8 mouse cellular contexts compared by ENCODE assay signal in genomic region chr11:70074379-70075071, GRCm38 (mm10). TPM values are rescaled to one million over a fixed set of nuclear protein-coding genes. Genes with fewer than 3 reads are reported as not detected.
DNase-seq lines count a peak whose midpoint lies in the region; ATAC-seq and TF ChIP-seq lines count a peak whose summit lies in the region.

No protein-coding gene starts in this region.

- no peaks in the 10 kb centered on the region for H3K27me3 ChIP-seq in forebrain, postnatal 0 days (ENCODE audit: insufficient read depth, low read length)
- H3K27me3 ChIP-seq in hindbrain, embryonic 12.5 days, result no peaks in the 10 kb centered on the region

- H3K4me3 ChIP-seq in forebrain, postnatal 0 days (ENCODE audit: low read depth, low read length), result no peak overlapping the region
- no peak overlapping the region for H3K4me3 ChIP-seq in hindbrain, embryonic 12.5 days

- no peak overlapping the region for H3K4me2 ChIP-seq in forebrain, postnatal 0 days (ENCODE audit: low read depth)
- H3K4me2 ChIP-seq in hindbrain, embryonic 12.5 days (replicated peaks), result 0 out of 2 replicates have a peak overlapping the region, but pooled peaks have one; percentile 19

- no peaks in the 10 kb centered on the region for H3K9me3 ChIP-seq in forebrain, postnatal 0 days (ENCODE audit: low read length)
- no peaks in the 10 kb centered on the region for H3K9me3 ChIP-seq in hindbrain, embryonic 12.5 days (replicated peaks)

- H3K9ac ChIP-seq in forebrain, postnatal 0 days, result no peak overlapping the region
- H3K9ac ChIP-seq in hindbrain, embryonic 12.5 days, result no peak overlapping the region

- TF ChIP-seq CTCF in forebrain, postnatal 0 days (IDR thresholded peaks at IDR 0.05; ENCODE audit: low read depth), result peak; percentile 91

- 0 out of 2 replicates have a peak, but pooled peaks have one; percentile 42 for ATAC-seq in forebrain, postnatal 0 days
- no peak for ATAC-seq in hindbrain, embryonic 12.5 days (ENCODE audit: low FRiP score)

- no peaks in the 10 kb centered on the region for H3K4me1 ChIP-seq in forebrain, postnatal 0 days (ENCODE audit: insufficient read depth)
- no peaks in the 10 kb centered on the region for H3K4me1 ChIP-seq in hindbrain, embryonic 12.5 days

- DNase-seq in MEL-GATA-1-ER (ENCODE audit: extremely low read depth, low read depth), result peak; percentile 68
- DNase-seq in cerebellum, adult 11-12 months, result peak; percentile 48
- DNase-seq in forebrain, postnatal 0 days, result peak; percentile 86
- DNase-seq in layer of hippocampus, postnatal 36 days, result peak; percentile 66 to 67
- peak; percentile 81 for DNase-seq in lung, postnatal 25 days (ENCODE audit: low spot score)
- peak; percentile 51 for DNase-seq in retina, adult 2 months (ENCODE audit: low read depth, low spot score)
- peak; percentile 55 for DNase-seq in urinary bladder, adult 2 months (ENCODE audit: low spot score)

- H3K27ac ChIP-seq in forebrain, postnatal 0 days (ENCODE audit: low read depth, low read length), result no peak overlapping the region
- no peak overlapping the region for H3K27ac ChIP-seq in hindbrain, embryonic 12.5 days

- WGBS in forebrain, postnatal 0 days, result 38% methylated on average over 17 of the region's 17 CpGs
- WGBS in hindbrain, embryonic 12.5 days, result 39% methylated on average over 17 of the region's 17 CpGs

- no peaks in the 10 kb centered on the region for H3K36me3 ChIP-seq in forebrain, postnatal 0 days (ENCODE audit: insufficient read depth)
- no peaks in the 10 kb centered on the region for H3K36me3 ChIP-seq in hindbrain, embryonic 12.5 days

RNA-seq across cellular contexts. Expression of gene Asgr2, which starts 17.9 kb away (rescaled TPM):
- total RNA-seq in forebrain, postnatal 0 days (2014; rRNA removed), result not detected in 2 replicates
- not detected in 2 replicates for polyA plus RNA-seq in forebrain, postnatal 0 days (2015; fragmentation: Nextera tagmentation; extraction: Ambion mirVana)
- not detected in 2 replicates for polyA plus RNA-seq in hindbrain, embryonic 12.5 days (2016; fragmentation: Nextera tagmentation; extraction: Ambion mirVana)
- not detected for total RNA-seq in layer of hippocampus, postnatal 36 days (2021)
- polyA plus RNA-seq in urinary bladder, adult 2 months (2012; rRNA removed), result 2.0 and 2.5 TPM in 2 replicates

RNA-seq across cellular contexts. Expression of gene Asgr1, which starts 20.6 kb away (rescaled TPM):
- 3.0 and 5.4 TPM in 2 replicates for total RNA-seq in forebrain, postnatal 0 days (2014; rRNA removed)
- polyA plus RNA-seq in forebrain, postnatal 0 days (2015; fragmentation: Nextera tagmentation; extraction: Ambion mirVana), result 4.3 and 4.5 TPM in 2 replicates
- 0.56 and 0.89 TPM in 2 replicates for polyA plus RNA-seq in hindbrain, embryonic 12.5 days (2016; fragmentation: Nextera tagmentation; extraction: Ambion mirVana)
- 1 to 10 TPM in 1 of 2 experiments, not detected in 1; 1.2 TPM for total RNA-seq in layer of hippocampus, postnatal 36 days (2021)
- polyA plus RNA-seq in urinary bladder, adult 2 months (2012; rRNA removed), result 0.07 TPM in 1 of 2 replicates, not detected in the other

RNA-seq across cellular contexts. Expression of gene Mgl2, which starts 55.6 kb away (rescaled TPM):
- 1.0 and 1.1 TPM in 2 replicates for total RNA-seq in forebrain, postnatal 0 days (2014; rRNA removed)
- polyA plus RNA-seq in forebrain, postnatal 0 days (2015; fragmentation: Nextera tagmentation; extraction: Ambion mirVana), result 1.5 and 1.9 TPM in 2 replicates
- 0.50 and 0.77 TPM in 2 replicates for polyA plus RNA-seq in hindbrain, embryonic 12.5 days (2016; fragmentation: Nextera tagmentation; extraction: Ambion mirVana)
- under 1 TPM; 0.45 to 0.68 TPM for total RNA-seq in layer of hippocampus, postnatal 36 days (2021)
- 41.3 and 51.9 TPM in 2 replicates for polyA plus RNA-seq in urinary bladder, adult 2 months (2012; rRNA removed)

RNA-seq across cellular contexts. Expression of gene Dlg4, which starts 57.8 kb away (rescaled TPM):
- total RNA-seq in forebrain, postnatal 0 days (2014; rRNA removed), result 214 and 230 TPM in 2 replicates
- 12.1 and 14.3 TPM in 2 replicates for polyA plus RNA-seq in forebrain, postnatal 0 days (2015; fragmentation: Nextera tagmentation; extraction: Ambion mirVana)
- 23.0 and 28.5 TPM in 2 replicates for polyA plus RNA-seq in hindbrain, embryonic 12.5 days (2016; fragmentation: Nextera tagmentation; extraction: Ambion mirVana)
- total RNA-seq in layer of hippocampus, postnatal 36 days (2021), result 100 to 1,000 TPM; 888 to 914 TPM
- 28.0 and 31.9 TPM in 2 replicates for polyA plus RNA-seq in urinary bladder, adult 2 months (2012; rRNA removed)

RNA-seq across cellular contexts. Expression of gene Acadvl, which starts 59.3 kb away (rescaled TPM):
- total RNA-seq in forebrain, postnatal 0 days (2014; rRNA removed), result 45.1 and 47.7 TPM in 2 replicates
- polyA plus RNA-seq in forebrain, postnatal 0 days (2015; fragmentation: Nextera tagmentation; extraction: Ambion mirVana), result 47.9 and 51.5 TPM in 2 replicates
- polyA plus RNA-seq in hindbrain, embryonic 12.5 days (2016; fragmentation: Nextera tagmentation; extraction: Ambion mirVana), result 59.8 and 61.9 TPM in 2 replicates
- total RNA-seq in layer of hippocampus, postnatal 36 days (2021), result 10 to 100 TPM; 54.9 to 58.6 TPM
- polyA plus RNA-seq in urinary bladder, adult 2 months (2012; rRNA removed), result 95.7 and 100 TPM in 2 replicates

Comparison
In these comparisons a context has a peak if more than half of its experiments do, and no peak if none do; other contexts are left out.
1. RNA of gene Mgl2, which starts 55.6 kb away (polyA plus RNA-seq): 41.3 to 51.9 TPM in urinary bladder, adult 2 months; 1.5 to 1.9 TPM in forebrain, postnatal 0 days and 0.50 to 0.77 TPM in hindbrain, embryonic 12.5 days; every median in the first group is over 10 times any median in the second.
2. Peak in every context shown above with its lines, with median percentiles within 50 percentile points of each other: DNase-seq.